Mouse (Mus musculus) midbrain, embryonic 16.5 days (tissue): ENCODE measurements around the gene Tns3. TPM values are rescaled to one million over a fixed set of nuclear protein-coding genes. Genes with fewer than 3 reads are reported as not detected.

Experiments
- ATAC-seq: fragments of 200-750 bp; cut with Nextera tagmentation; 2 replicates; pipeline ENCODE4 v1.8.0; 2017; ENCODE audit warnings: moderate TSS enrichment
- H3K27ac ChIP-seq: fragments of 300-500 bp; sonication (generic); 2 replicates; pipeline ENCODE4 v1.5.1; 2014; ENCODE audit warnings: mild to moderate bottlenecking, low read length, mixed read lengths
- H3K27me3 ChIP-seq: fragments of 300-500 bp; sonication (generic); 2 replicates; pipeline ENCODE4 v1.6.1; 2014; ENCODE audit warnings: low read depth, low read length, mixed read lengths; ENCODE audit not compliant: control insufficient read depth, insufficient read depth
- H3K36me3 ChIP-seq: fragments of 300-500 bp; sonication (generic); 2 replicates; pipeline ENCODE4 v1.6.1; 2014; ENCODE audit warnings: mild to moderate bottlenecking, low read length, moderate library complexity, mixed read lengths; ENCODE audit not compliant: control insufficient read depth, insufficient read depth
- H3K4me1 ChIP-seq: fragments of 300-500 bp; sonication (generic); 2 replicates; pipeline ENCODE4 v1.6.1; 2014; ENCODE audit warnings: mild to moderate bottlenecking, low read length, mixed read lengths; ENCODE audit not compliant: control insufficient read depth, insufficient read depth
- H3K4me2 ChIP-seq: fragments of 300-500 bp; sonication (generic); 2 replicates; pipeline ENCODE4 v1.6.1; 2014; ENCODE audit warnings: mild to moderate bottlenecking, low read length, mixed read lengths
- H3K4me3 ChIP-seq: fragments of 300-500 bp; sonication (generic); 2 replicates; pipeline ENCODE4 v1.5.1; 2014; ENCODE audit warnings: low read depth, mild to moderate bottlenecking, low read length, moderate library complexity, mixed read lengths
- H3K9ac ChIP-seq: fragments of 300-500 bp; sonication (generic); 2 replicates; pipeline ENCODE4 v1.6.1; 2014; ENCODE audit warnings: low read depth, low read length, mixed read lengths
- H3K9me3 ChIP-seq: fragments of 300-500 bp; sonication (generic); replicated peaks from 2 replicates; pipeline ENCODE4 v1.6.1; 2014; ENCODE audit warnings: mild to moderate bottlenecking, low read length, mixed read lengths; ENCODE audit not compliant: control insufficient read depth, poor library complexity, severe bottlenecking
- WGBS: fragments of 180-500 bp; shearing (Covaris S2); extraction: QIAGEN DNeasy Blood & Tissue Kit; methylation state at CpG from one replicate; pipeline ENCODE4 v1.1.7; 2014; 5-methylcytosine and 5-hydroxymethylcytosine counted together
- polyA plus RNA-seq: library from polyadenylated mRNA; unstranded; fragments of >200 nt; fragmentation: Nextera tagmentation; extraction: Ambion mirVana; gene quantifications from 2 replicates; pipeline ENCODE4 v1.2.1, GENCODE M21; 2015

Gene Tns3
- polyA plus RNA-seq, 1 experiment from 2014 or later: 5.3 TPM

DNA sequence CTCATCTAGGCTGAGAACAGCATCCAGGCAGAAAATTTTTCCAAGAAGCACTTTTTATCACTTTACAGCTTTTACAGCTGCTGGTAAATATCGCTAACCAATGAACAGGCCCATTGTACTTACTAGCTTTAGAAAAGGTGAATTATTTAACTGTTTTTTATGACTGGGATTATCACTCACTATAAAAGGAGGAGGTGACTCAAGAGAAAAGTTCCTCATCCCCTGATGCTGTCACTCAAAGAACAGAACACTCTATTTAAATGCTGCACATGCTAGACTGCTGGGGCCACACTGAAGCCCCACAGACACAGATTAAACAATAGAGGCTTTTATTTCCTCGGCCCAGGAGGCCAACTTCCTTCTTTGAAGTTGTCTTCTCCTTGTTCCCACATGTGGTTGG lies 80.0 kb downstream of the Tns3 start:
- no peak for ATAC-seq
- Histone ChIP-seq H3K27me3 (no peaks in the 10 kb centered on the region), H3K4me3 (no peak overlapping the region), H3K4me1 (0 out of 2 replicates have a peak, but pooled peaks cover 2% of the 10 kb centered on the region), H3K4me2 (no peak overlapping the region), H3K9me3 (no peaks in the 10 kb centered on the region), H3K27ac (no peak overlapping the region), H3K9ac (no peak overlapping the region), H3K36me3 (no peaks in the 10 kb centered on the region)
- WGBS: 63% methylated on average over 2 of the region's 2 CpGs

- Histone ChIP-seq H3K27me3 (no peaks in the 10 kb centered on the region), H3K9ac (no peak overlapping the region), H3K4me3 (no peak overlapping the region), H3K36me3 (no peaks in the 10 kb centered on the region), H3K9me3 (no peaks in the 10 kb centered on the region), H3K27ac (no peak overlapping the region), H3K4me1 (0 out of 2 replicates have a peak, but pooled peaks cover 2% of the 10 kb centered on the region), H3K4me2 (no peak overlapping the region)
- 91% methylated on average over 3 of the region's 3 CpGs for WGBS
- no peak for ATAC-seq
Observed at GRCm38 (mm10) chr11:8583137-8583536, 81.2 kb downstream of the Tns3 start.

DNA sequence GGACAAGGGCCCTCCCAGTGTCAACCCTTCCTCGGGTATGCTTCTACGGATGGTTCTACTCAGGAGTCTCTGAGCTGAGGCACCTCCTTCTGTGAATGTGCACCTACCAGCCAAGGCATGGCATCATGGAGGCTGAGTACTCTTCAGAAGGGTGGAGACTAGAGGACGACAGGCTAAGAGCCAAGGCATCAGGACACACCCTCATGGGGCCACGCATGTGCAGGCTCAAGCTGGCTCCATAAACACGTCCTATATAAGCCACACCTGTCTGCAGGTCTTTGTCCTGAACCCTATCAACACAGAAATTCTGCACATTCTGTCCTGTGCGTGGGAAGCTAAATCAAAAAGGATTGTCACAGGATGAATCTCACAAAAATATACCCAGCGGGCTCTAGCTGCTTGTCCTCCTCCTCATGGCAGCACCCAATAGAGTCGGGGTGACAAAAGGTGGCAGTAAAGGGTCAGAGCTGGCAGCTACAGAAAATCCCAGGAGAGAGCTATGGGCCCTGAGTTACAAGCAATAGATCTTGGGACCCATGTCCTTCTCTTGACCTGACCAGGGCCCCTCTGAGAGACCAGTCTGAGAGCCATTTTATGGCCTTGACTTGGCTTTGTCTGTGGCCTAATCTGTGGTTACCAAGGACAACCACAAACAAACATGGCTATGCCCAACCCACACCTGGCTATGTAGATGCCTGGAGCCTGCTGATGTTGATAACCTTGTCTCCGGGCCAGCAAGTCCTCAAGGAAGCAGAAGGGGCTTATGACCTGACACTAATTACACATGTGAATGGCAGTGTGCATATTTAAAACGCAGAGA lies 82.0 kb downstream of the Tns3 start:
- Histone ChIP-seq H3K27ac (no peak overlapping the region), H3K4me2 (no peak overlapping the region), H3K9me3 (no peaks in the 10 kb centered on the region), H3K27me3 (no peaks in the 10 kb centered on the region), H3K9ac (no peak overlapping the region), H3K36me3 (no peaks in the 10 kb centered on the region), H3K4me1 (0 out of 2 replicates have a peak, but pooled peaks cover 2% of the 10 kb centered on the region), H3K4me3 (no peak overlapping the region)
- 89% methylated on average over 10 of the region's 10 CpGs for WGBS
- ATAC-seq: no peak

DNA sequence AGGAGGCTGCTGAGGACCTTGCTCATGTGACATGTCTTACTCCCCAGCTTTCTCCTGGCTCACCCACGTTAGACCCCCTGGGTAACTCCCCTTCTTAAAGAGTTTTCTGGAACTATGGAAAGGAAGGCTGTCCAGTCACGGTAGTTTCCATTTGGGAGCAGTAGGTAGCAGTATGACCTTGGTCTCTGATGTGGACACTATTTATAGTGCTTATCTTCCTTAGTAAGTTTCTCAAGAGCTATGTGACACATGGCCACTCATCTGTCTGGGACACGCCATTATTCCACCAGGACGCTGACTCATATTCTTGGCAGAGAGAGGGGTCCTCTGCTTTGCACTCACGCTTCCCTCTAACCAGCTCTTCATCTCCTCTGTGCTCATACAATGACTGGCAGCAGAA lies 84.5 kb downstream of the Tns3 start:
- no peaks in the 10 kb centered on the region for H3K27me3 ChIP-seq
- ATAC-seq: no peak
- H3K9me3 ChIP-seq: no peaks in the 10 kb centered on the region
- H3K4me3 ChIP-seq: no peak overlapping the region
- no peaks in the 10 kb centered on the region for H3K4me1 ChIP-seq
- H3K4me2 ChIP-seq: no peak overlapping the region
- no peak overlapping the region for H3K9ac ChIP-seq
- no peak overlapping the region for H3K27ac ChIP-seq
- WGBS: 82% methylated on average over 5 of the region's 5 CpGs
- no peaks in the 10 kb centered on the region for H3K36me3 ChIP-seq

- H3K27ac ChIP-seq: no peak overlapping the region
- no peaks in the 10 kb centered on the region for H3K27me3 ChIP-seq
- WGBS: 68% methylated on average over 10 of the region's 10 CpGs
- H3K9ac ChIP-seq: no peak overlapping the region
- no peak overlapping the region for H3K4me3 ChIP-seq
- ATAC-seq: no peak
- no peaks in the 10 kb centered on the region for H3K36me3 ChIP-seq
- H3K4me2 ChIP-seq: no peak overlapping the region
- no peaks in the 10 kb centered on the region for H3K9me3 ChIP-seq
- no peaks in the 10 kb centered on the region for H3K4me1 ChIP-seq
Observed at GRCm38 (mm10) chr11:8575217-8576180, 88.8 kb downstream of the Tns3 start.

GRCm38 (mm10) chr11:8574562-8574961 lies 89.8 kb downstream of the Tns3 start:
- no peaks in the 10 kb centered on the region; the same call in 1 of the 2 replicates for H3K4me1 ChIP-seq
- no peak overlapping the region for H3K4me3 ChIP-seq
- no peak overlapping the region for H3K27ac ChIP-seq
- no peak overlapping the region for H3K4me2 ChIP-seq
- no peaks in the 10 kb centered on the region for H3K36me3 ChIP-seq
- H3K27me3 ChIP-seq: no peaks in the 10 kb centered on the region
- WGBS: 81% methylated on average over 6 of the region's 6 CpGs
- H3K9ac ChIP-seq: no peak overlapping the region
- no peak for ATAC-seq
- no peaks in the 10 kb centered on the region for H3K9me3 ChIP-seq

GRCm38 (mm10) chr11:8572762-8573161 lies 91.6 kb downstream of the Tns3 start:
- Histone ChIP-seq H3K27me3 (no peaks in the 10 kb centered on the region), H3K27ac (no peak overlapping the region), H3K4me1 (peaks cover 3% of the 10 kb centered on the region; the same call in 1 of the 2 replicates), H3K36me3 (no peaks in the 10 kb centered on the region), H3K4me3 (no peak overlapping the region), H3K9me3 (no peaks in the 10 kb centered on the region), H3K4me2 (no peak overlapping the region), H3K9ac (no peak overlapping the region)
- WGBS: 94% methylated on average over 7 of the region's 7 CpGs
- no peak for ATAC-seq

GRCm38 (mm10) chr11:8569232-8570028 lies 94.9 kb downstream of the Tns3 start:
- 0 out of 2 replicates have a peak overlapping the region, but pooled peaks have one; percentile 5 for H3K27ac ChIP-seq
- H3K36me3 ChIP-seq: no peaks in the 10 kb centered on the region
- WGBS: 11% methylated on average over 7 of the region's 7 CpGs
- H3K9ac ChIP-seq: no peak overlapping the region
- ATAC-seq: peak; percentile 59
- H3K4me2 ChIP-seq: no peak overlapping the region
- no peak overlapping the region for H3K4me3 ChIP-seq
- peaks cover 3% of the 10 kb centered on the region; the same call in 1 of the 2 replicates for H3K4me1 ChIP-seq
- no peaks in the 10 kb centered on the region for H3K9me3 ChIP-seq
- no peaks in the 10 kb centered on the region for H3K27me3 ChIP-seq
